Mouse (Mus musculus): ENCODE measurements around the gene Vmn1r205.
"Not testable (repeated sequence)": the region's sequence is repeated elsewhere in the genome, so short reads cannot be mapped to it uniquely, and the experiment has no call there.

Vmn1r205 gene

DNA sequence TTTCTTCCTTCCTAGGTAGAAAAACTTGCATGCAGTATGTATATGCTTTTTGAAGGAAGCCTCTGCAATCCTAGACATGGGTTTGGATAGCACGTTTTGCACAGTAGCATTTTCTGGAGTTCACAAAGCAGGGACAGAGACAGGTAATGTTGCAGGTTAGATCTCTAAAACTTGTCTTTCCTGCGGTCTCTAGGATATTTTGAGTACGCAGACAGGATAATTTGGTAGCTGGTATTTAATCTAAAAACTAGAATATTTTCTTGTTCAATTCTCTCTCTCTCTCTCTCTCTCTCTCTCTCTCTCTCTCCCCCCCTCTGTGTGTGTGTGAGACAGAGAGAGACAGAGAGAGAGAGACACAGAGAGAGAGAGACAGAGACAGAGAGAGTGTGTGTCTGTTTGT, at the start of gene Vmn1r205:
Vmn1r205 (minus strand) TSS at position 101 of the 400 bp plus-strand sequence.
- no peak for DNase-seq (ENCODE audit: low spot score in 2 of 2)

DNA sequence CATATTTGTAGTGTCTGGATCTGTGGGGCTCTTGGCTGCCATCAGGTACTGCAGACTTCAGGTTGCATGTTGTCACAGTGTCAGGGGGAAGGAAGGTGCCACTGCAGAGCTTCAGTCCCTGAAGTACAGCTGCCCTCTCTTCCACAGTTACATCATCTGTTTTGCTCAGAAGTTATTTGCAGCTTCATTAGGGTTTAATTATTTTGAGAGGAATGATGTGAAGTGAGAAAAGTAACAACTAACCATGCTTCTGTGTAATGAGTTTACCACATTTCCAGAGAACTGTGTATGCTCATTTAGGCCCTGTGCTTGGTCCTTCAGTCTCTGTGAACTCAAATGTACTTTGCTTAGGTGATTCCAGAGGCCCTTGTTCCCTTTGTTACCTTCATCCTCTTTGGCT, 31.4 kb upstream of the Vmn1r205 start, which contains the start of gene Vmn1r206:
Vmn1r206 (minus strand) TSS at position 101 of the 400 bp plus-strand sequence.
- not testable (repeated sequence) for DNase-seq (ENCODE audit: low spot score in 2 of 2)

GRCm38 (mm10) chr13:22583336-22583735, 9.5 kb downstream of the Vmn1r205 start:
- DNase-seq (ENCODE audit: low spot score in 2 of 2): not testable (repeated sequence)

DNA sequence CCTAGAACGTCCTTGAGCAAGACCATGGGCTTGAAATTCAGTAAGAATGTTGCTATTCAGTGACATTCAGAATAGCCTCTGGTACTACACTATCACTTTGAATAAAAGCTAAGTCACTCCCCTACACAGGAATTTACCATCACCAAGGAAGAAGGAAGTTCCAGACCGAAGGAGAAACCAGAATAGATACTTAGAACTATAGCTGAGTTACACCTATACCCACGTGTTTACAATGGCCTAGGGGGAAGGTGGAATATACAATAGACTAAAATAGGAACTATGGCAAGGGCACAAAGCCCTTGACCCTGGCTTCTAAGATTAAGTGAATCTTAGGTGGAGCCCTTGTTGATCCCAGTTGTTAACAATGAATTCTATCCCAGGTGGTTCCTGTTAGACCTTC, 17.9 kb downstream of the Vmn1r205 start:
- DNase-seq (ENCODE audit: low spot score in 2 of 2): not testable (repeated sequence)

DNA sequence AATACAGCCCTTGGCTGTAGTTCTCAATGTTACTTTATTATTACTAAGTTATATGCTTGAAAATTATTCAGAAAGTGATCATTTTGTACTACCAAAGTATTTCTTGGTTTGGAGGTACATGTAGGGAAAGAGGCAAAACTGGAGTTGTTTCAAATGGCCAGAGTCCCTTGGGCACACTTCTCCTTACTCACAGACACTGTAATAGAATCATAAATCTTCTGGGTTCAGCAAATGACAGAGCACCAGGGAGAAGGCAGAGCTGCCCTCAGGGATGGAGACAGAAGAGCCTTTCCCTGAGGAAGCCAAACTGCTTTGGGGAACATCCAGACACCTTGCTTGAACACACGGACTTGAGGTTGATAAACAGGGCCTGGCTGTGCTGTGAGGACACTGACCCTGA, 39.9 kb downstream of the Vmn1r205 start, which contains the start of gene Vmn1r204:
Vmn1r204 (plus strand) TSS at position 301 of the 400 bp plus-strand sequence.
- DNase-seq (ENCODE audit: low spot score in 2 of 2): not testable (repeated sequence)
